Mouse (Mus musculus) skeletal muscle tissue, postnatal 0 days (tissue): ENCODE results near the gene Gm20914. TPM values are rescaled to one million over a fixed set of nuclear protein-coding genes. Genes with fewer than 3 reads are reported as not detected.

Experiments
- polyA plus RNA-seq: library from polyadenylated mRNA; unstranded; fragments of >200 nt; fragmentation: Nextera tagmentation; extraction: Ambion mirVana; gene quantifications from 2 replicates; pipeline ENCODE4 v1.2.1, GENCODE M21; 2015

The Gm20914 gene
- not detected in 2 replicates for polyA plus RNA-seq

GRCm38 (mm10) chrY:5725678-5726077 lies at the start of gene Gm20914:
Gene Gm20914 (plus strand): TSS chrY:5725978.

Other genes with a start within 250 kb of the Gm20914 start
- not detected in 2 replicates for gene Gm21854, start 69.0 kb upstream of the Gm20914 start, polyA plus RNA-seq
- gene Gm28171, start 67.4 kb downstream of the Gm20914 start, polyA plus RNA-seq: not detected in 2 replicates
- not detected in 2 replicates for gene Gm21778, start 216.5 kb downstream of the Gm20914 start, polyA plus RNA-seq